Mouse (Mus musculus) hindbrain, embryonic 14.5 days (tissue): ENCODE measurements around the gene Cacna1c. TPM values are rescaled to one million over a fixed set of nuclear protein-coding genes. Genes with fewer than 3 reads are reported as not detected.

Experiments used
- ATAC-seq: fragments of 200-750 bp; cut with Nextera tagmentation; 2 replicates; pipeline ENCODE4 v1.8.0; 2017; ENCODE audit warnings: moderate number of reproducible peaks, mild to moderate bottlenecking, moderate TSS enrichment, moderate library complexity; ENCODE audit not compliant: low FRiP score
- DNase-seq: peaks from one replicate; pipeline ENCODE4 v3.0.0-alpha.2; 2015; ENCODE audit warnings: low spot score
- H3K27ac ChIP-seq: fragments of 300-500 bp; sonication (generic); 2 replicates; pipeline ENCODE4 v1.5.1; 2014; ENCODE audit warnings: mild to moderate bottlenecking, moderate library complexity
- H3K27me3 ChIP-seq: fragments of 300-500 bp; sonication (generic); 2 replicates; pipeline ENCODE4 v1.6.1; 2014; ENCODE audit warnings: mild to moderate bottlenecking, low read length, mixed read lengths; ENCODE audit not compliant: control insufficient read depth, insufficient read depth
- H3K36me3 ChIP-seq: fragments of 300-500 bp; sonication (generic); replicated peaks from 2 replicates; pipeline ENCODE4 v1.6.1; 2014; ENCODE audit not compliant: control insufficient read depth, insufficient read depth
- H3K4me1 ChIP-seq: fragments of 300-500 bp; sonication (generic); replicated peaks from 2 replicates; pipeline ENCODE4 v1.6.1; 2014; ENCODE audit warnings: antibody characterized with exemption, low read length, mixed read lengths; ENCODE audit not compliant: control insufficient read depth, insufficient read depth
- H3K4me2 ChIP-seq: fragments of 300-500 bp; sonication (generic); replicated peaks from 2 replicates; pipeline ENCODE4 v1.6.1; 2014; ENCODE audit warnings: mild to moderate bottlenecking, moderate library complexity
- H3K4me3 ChIP-seq: fragments of 300-500 bp; sonication (generic); replicated peaks from 2 replicates; pipeline ENCODE4 v1.5.1; 2014; ENCODE audit warnings: mild to moderate bottlenecking, low read length
- H3K9ac ChIP-seq: fragments of 300-500 bp; sonication (generic); 2 replicates; pipeline ENCODE4 v1.6.1; 2014
- H3K9me3 ChIP-seq: fragments of 300-500 bp; sonication (generic); 2 replicates; pipeline ENCODE4 v1.6.1; 2016; ENCODE audit warnings: low read length; ENCODE audit not compliant: control insufficient read depth
- WGBS: fragments of 180-500 bp; shearing (Covaris S2); extraction: QIAGEN DNeasy Blood & Tissue Kit; methylation state at CpG from one replicate; pipeline ENCODE4 v1.1.7; 2014; 5-methylcytosine and 5-hydroxymethylcytosine counted together
- polyA plus RNA-seq: library from polyadenylated mRNA; unstranded; fragments of >200 nt; fragmentation: Nextera tagmentation; extraction: Ambion mirVana; gene quantifications from 2 replicates; pipeline ENCODE4 v1.2.1, GENCODE M21; 2014

Gene Cacna1c
- polyA plus RNA-seq, 1 experiment from 2014 or later: 10.1 TPM

GRCm38 (mm10) chr6:119096481-119096880 lies 99.7 kb downstream of the Cacna1c start:
- Histone ChIP-seq H3K9me3 (no peaks in the 10 kb centered on the region), H3K9ac (no peak overlapping the region), H3K27me3 (no peaks in the 10 kb centered on the region), H3K27ac (no peak overlapping the region), H3K36me3 (no peaks in the 10 kb centered on the region), H3K4me2 (no peak overlapping the region), H3K4me1 (no peaks in the 10 kb centered on the region), H3K4me3 (no peak overlapping the region)
- WGBS: 78% methylated on average over 7 of the region's 7 CpGs
- DNase-seq (no peak), ATAC-seq (no peak)

DNA sequence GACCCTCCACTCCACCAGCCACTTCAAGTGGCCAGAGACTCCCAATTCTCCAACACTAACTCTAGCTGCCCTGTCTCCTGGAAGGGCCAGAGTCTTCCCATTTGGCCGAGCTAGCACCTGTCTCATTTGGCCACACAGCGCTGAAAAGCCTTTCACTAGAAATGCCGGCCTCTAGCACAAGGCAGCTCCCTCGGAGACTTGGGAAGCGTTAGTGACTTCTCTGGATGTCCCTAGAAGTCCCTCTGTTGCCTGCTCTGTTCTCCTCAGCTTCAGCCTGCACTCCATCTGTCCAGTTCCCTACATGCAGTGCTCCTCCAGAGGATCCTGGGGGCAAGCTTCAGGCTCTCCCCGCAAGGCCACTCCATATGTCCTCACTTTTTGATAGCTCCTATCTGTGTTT lies 101.1 kb downstream of the Cacna1c start:
- Histone ChIP-seq H3K4me1 (no peaks in the 10 kb centered on the region), H3K27ac (no peak overlapping the region), H3K4me3 (no peak overlapping the region), H3K27me3 (no peaks in the 10 kb centered on the region), H3K36me3 (no peaks in the 10 kb centered on the region), H3K4me2 (no peak overlapping the region), H3K9me3 (no peaks in the 10 kb centered on the region), H3K9ac (no peak overlapping the region)
- no peak for DNase-seq
- WGBS: 83% methylated on average over 6 of the region's 6 CpGs
- no peak for ATAC-seq

DNA sequence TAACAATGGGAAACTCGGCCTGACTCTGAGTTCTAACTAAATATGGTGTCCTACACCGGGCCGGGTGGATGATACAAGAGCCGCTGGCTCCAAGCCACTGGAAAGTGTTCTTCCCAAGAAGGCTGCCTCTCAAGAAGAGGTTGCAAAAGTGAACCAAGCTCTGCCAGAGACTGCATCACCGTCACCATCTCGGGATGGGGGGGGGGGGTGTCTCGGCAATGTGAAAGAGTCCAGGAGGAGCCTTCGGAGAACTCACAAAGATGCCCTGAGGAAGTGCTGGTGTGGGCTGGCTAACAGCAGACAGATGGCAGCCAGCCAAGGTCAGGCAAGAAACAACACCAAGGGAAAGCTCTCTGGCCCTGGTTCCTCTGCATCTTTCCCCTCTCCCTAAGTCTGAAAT lies 107.0 kb downstream of the Cacna1c start:
- H3K4me1 ChIP-seq: peaks cover 5% of the 10 kb centered on the region; the same call in 1 of the 2 replicates
- no peaks in the 10 kb centered on the region for H3K9me3 ChIP-seq
- no peaks in the 10 kb centered on the region for H3K36me3 ChIP-seq
- H3K4me2 ChIP-seq: no peak overlapping the region
- DNase-seq (no peak), ATAC-seq (no peak)
- H3K9ac ChIP-seq: no peak overlapping the region
- no peak overlapping the region for H3K4me3 ChIP-seq
- no peaks in the 10 kb centered on the region for H3K27me3 ChIP-seq
- H3K27ac ChIP-seq: no peak overlapping the region
- 76% methylated on average over 8 of the region's 8 CpGs for WGBS

GRCm38 (mm10) chr6:119088381-119088780 lies 107.8 kb downstream of the Cacna1c start:
- Histone ChIP-seq H3K4me2 (no peak overlapping the region), H3K27me3 (no peaks in the 10 kb centered on the region), H3K9me3 (no peaks in the 10 kb centered on the region), H3K27ac (no peak overlapping the region), H3K4me3 (no peak overlapping the region), H3K4me1 (peaks cover 5% of the 10 kb centered on the region; the same call in 1 of the 2 replicates), H3K36me3 (no peaks in the 10 kb centered on the region), H3K9ac (no peak overlapping the region)
- WGBS: 80% methylated on average over 8 of the region's 8 CpGs
- ATAC-seq (no peak), DNase-seq (no peak)

DNA sequence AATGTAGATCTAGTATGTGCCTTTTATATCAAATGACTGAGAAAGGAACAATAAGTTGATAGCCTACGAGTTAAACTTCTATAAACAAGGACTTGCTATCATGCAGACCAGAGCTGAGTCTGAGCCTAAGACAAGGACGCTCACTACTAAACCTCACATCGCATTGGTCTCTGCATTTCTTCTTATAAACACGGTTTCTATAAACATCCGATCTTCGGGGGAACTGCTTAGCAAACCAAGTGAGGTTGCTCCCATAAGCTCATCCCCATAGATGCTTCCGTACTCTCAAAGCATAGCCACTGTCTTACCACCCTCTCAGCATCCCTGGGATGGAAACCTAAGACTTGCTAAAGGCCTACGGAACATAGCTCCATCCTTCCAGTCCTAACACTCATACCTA lies 108.3 kb downstream of the Cacna1c start:
- ATAC-seq (no peak), DNase-seq (no peak)
- H3K4me1 ChIP-seq: peaks cover 5% of the 10 kb centered on the region; the same call in 1 of the 2 replicates
- no peaks in the 10 kb centered on the region for H3K27me3 ChIP-seq
- no peak overlapping the region for H3K4me3 ChIP-seq
- no peak overlapping the region for H3K9ac ChIP-seq
- 95% methylated on average over 8 of the region's 8 CpGs for WGBS
- no peaks in the 10 kb centered on the region for H3K9me3 ChIP-seq
- no peak overlapping the region for H3K4me2 ChIP-seq
- no peak overlapping the region for H3K27ac ChIP-seq
- H3K36me3 ChIP-seq: no peaks in the 10 kb centered on the region

- ATAC-seq: no peak
- no peak overlapping the region for H3K4me2 ChIP-seq
Measured at GRCm38 (mm10) chr6:119085789-119086188, 110.4 kb downstream of the Cacna1c start.

GRCm38 (mm10) chr6:119084532-119084931 lies 111.7 kb downstream of the Cacna1c start:
- no peak overlapping the region for H3K4me2 ChIP-seq
- 75% methylated on average over 9 of the region's 9 CpGs for WGBS
- DNase-seq (no peak), ATAC-seq (no peak)
- no peak overlapping the region for H3K9ac ChIP-seq
- no peak overlapping the region for H3K4me3 ChIP-seq
- no peak overlapping the region for H3K27ac ChIP-seq
- H3K4me1 ChIP-seq: peaks cover 5% of the 10 kb centered on the region; the same call in 1 of the 2 replicates
- no peaks in the 10 kb centered on the region for H3K9me3 ChIP-seq
- H3K36me3 ChIP-seq: no peaks in the 10 kb centered on the region
- H3K27me3 ChIP-seq: no peaks in the 10 kb centered on the region

More at GRCm38 (mm10) chr6:119085789-119086188, 110.4 kb downstream of the Cacna1c start:
- Histone ChIP-seq H3K27ac (no peak overlapping the region), H3K9me3 (no peaks in the 10 kb centered on the region), H3K9ac (no peak overlapping the region), H3K4me1 (peaks cover 5% of the 10 kb centered on the region; the same call in 1 of the 2 replicates), H3K36me3 (no peaks in the 10 kb centered on the region), H3K4me3 (no peak overlapping the region), H3K27me3 (no peaks in the 10 kb centered on the region)
- DNase-seq: no peak
- 68% methylated on average over 3 of the region's 3 CpGs for WGBS

DNA sequence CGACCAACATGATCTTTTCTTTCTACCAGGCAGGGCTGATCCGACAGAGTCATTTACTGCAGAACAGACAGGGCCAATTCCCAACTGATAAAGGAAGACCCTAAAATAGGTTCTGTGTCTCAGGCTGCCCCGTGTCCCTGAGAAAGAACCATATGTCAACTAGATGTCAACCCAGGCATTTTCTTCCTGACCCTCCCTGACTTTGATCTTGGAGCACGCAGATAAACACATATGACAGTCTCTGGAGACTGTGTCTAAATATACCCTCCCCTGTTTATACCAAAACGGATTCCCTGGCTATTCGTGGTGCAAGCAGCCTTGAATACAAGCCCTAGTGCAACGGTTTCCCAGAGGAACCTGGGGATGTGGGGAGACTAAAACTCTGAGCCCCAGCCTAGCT lies 112.7 kb downstream of the Cacna1c start:
- no peak for ATAC-seq
- H3K4me3 ChIP-seq: no peak overlapping the region
- H3K9me3 ChIP-seq: no peaks in the 10 kb centered on the region
- no peak overlapping the region for H3K4me2 ChIP-seq
- H3K27me3 ChIP-seq: no peaks in the 10 kb centered on the region
- no peaks in the 10 kb centered on the region for H3K36me3 ChIP-seq
- WGBS: 81% methylated on average over 7 of the region's 7 CpGs
- DNase-seq: no peak
- no peak overlapping the region for H3K9ac ChIP-seq
- H3K4me1 ChIP-seq: peaks cover 5% of the 10 kb centered on the region; the same call in 1 of the 2 replicates
- no peak overlapping the region for H3K27ac ChIP-seq

DNA sequence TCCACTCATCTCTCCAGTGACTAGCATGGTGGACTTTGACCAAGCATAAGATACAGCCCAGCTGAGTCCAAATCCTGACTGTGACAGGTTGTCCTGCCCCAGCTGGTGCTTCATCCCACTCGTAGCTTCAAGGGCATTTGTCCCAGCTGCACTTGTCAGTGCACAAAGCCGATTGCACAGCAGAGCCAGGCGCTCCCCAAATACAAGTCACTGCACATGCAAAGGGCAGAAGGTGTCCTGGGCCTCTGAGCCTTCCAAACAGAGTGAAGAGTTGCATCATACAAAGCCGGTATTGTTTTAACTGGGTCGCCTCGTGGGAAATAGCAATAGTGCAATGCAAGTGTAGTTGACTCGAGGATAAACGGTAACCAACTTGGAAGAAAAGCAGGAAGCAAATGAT lies 113.6 kb downstream of the Cacna1c start:
- no peaks in the 10 kb centered on the region for H3K9me3 ChIP-seq
- DNase-seq: no peak
- no peak overlapping the region for H3K9ac ChIP-seq
- H3K4me2 ChIP-seq: no peak overlapping the region
- H3K27me3 ChIP-seq: no peaks in the 10 kb centered on the region
- no peak overlapping the region for H3K27ac ChIP-seq
- no peak for ATAC-seq
- WGBS: 64% methylated on average over 8 of the region's 8 CpGs
- peaks cover 5% of the 10 kb centered on the region; the same call in 1 of the 2 replicates for H3K4me1 ChIP-seq
- no peak overlapping the region for H3K4me3 ChIP-seq
- no peaks in the 10 kb centered on the region for H3K36me3 ChIP-seq

DNA sequence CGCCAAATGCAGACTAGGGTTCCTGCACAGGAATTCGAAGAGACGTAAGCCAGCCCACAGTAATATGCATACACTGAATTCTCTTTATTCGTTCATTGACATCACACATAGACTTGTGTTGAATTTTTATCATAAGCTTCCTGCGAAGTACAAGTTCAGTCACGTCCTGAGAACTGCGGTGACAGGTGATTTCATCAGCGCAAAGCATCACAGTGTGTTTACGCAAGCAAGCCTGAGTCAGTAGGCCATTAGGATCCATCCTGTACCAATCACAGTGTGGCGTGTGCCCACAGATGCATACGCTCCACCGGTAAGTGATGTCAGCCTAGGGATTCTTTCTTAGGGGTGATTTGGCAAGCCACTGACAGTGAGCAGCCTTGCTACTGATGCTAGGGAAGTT lies 114.6 kb downstream of the Cacna1c start:
- no peak overlapping the region for H3K27ac ChIP-seq
- H3K4me2 ChIP-seq: no peak overlapping the region
- 96% methylated on average over 12 of the region's 12 CpGs for WGBS
- H3K4me1 ChIP-seq: peaks cover 5% of the 10 kb centered on the region; the same call in 1 of the 2 replicates
- H3K27me3 ChIP-seq: no peaks in the 10 kb centered on the region
- ATAC-seq (no peak), DNase-seq (no peak)
- no peaks in the 10 kb centered on the region for H3K36me3 ChIP-seq
- H3K4me3 ChIP-seq: no peak overlapping the region
- no peak overlapping the region for H3K9ac ChIP-seq
- H3K9me3 ChIP-seq: no peaks in the 10 kb centered on the region
